Mouse (Mus musculus): ENCODE data around the gene Ugt1a7c.

The Ugt1a7c gene

DNA sequence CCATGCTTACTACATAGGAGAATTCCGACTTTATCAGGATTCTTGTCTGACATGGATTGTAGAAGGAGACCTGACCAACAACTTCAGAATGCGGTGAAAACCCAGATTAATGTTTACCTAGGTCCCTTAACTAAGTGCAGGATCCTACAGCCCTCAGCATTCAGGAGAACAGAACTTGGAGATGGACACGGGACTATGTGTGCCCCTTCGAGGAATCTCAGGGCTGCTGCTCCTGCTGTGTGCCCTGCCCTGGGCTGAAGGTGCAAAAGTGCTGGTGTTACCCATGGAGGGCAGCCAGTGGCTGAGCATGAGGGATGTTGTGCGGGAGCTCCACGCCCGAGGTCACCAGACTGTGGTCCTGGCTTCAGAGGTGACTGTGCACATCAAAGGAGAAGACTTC is 105.6 kb downstream of the Ugt1a7c start, which contains the start of gene Ugt1a2:
Ugt1a2 (plus strand) TSS at position 146 of the 400 bp plus-strand sequence.
- no peak for DNase-seq

- DNase-seq: peak; percentile 64 to 66
Measured at GRCm38 (mm10) chr1:88205294-88205922, 110.5 kb downstream of the Ugt1a7c start, which contains the start of gene Dnajb3. TSS of gene Dnajb3 (minus strand) at chr1:88205782.

DNA sequence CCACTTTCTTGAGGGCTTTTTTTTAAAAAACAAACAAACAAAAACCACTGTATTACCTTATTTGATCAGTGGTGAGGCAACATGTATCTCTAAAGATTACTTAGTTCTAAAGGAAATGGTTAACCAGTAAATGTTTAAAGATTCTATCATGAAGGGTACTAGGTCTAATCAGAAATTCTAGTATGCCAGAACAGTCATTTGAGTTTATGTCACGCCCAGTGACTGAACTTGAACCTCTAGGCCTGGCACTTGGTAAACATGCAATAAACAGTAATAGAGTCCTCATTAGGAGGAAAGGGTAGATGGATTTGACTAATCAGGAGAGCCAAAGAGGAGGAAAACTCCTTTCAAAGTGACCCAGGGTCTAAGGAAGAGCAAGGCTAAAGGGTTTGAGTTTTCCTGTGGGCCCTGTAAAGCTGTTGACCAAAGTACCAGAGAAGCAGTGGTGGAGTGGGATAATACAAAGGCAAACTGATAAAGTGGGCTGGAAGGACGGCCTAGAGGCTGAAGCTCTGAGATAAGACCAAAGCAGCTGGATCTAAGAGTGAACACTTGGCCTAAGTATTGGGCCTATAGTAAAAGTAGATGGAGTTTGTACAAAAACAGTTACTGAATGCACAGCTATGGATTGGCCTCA is 112.1 kb downstream of the Ugt1a7c start:
- DNase-seq: no peak

DNA sequence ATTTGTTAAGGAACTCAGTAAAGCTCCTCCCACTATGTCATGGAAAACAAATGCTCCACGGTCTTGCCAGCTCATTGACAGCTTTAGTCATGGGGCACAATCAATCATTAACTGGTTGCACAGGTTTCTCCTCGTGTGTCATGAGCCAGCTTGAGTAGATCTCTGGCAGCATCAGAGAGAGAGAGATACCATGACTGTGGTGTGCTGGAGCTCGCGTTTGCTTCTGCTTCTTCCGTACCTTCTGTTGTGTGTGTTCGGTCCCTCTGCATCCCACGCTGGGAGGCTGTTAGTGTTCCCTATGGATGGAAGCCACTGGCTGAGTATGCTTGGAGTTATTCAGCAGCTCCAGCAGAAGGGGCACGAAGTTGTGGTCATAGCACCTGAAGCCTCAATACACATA is 117.0 kb downstream of the Ugt1a7c start, which contains the start of gene Ugt1a1:
Ugt1a1 (plus strand) TSS at position 148 of the 400 bp plus-strand sequence.
- DNase-seq: no peak

DNA sequence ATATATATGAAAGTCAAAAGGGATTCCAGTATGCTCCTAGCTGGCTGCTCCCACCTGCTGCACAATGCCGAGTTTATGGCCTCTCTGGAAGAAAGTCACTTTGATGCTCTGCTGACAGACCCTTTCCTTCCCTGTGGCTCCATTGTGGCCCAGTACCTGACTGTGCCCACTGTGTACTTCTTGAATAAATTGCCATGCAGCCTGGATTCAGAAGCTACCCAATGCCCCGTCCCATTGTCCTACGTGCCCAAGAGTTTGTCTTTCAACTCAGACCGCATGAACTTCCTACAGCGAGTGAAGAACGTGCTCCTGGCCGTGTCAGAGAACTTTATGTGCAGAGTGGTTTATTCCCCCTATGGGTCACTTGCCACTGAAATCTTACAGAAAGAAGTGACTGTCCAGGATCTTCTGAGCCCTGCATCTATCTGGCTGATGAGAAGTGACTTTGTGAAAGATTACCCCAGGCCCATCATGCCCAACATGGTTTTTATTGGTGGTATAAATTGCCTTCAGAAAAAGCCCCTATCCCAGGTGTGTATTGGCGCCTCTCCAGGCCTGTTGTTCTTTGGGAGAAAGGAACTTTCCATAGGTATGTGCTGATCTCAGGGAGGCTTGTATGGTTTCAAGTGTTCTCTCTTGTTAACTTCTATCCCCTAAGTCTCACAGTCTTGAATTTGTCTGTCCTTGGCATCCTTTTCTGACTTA is 117.6 kb downstream of the Ugt1a7c start:
- DNase-seq: no peak

DNA sequence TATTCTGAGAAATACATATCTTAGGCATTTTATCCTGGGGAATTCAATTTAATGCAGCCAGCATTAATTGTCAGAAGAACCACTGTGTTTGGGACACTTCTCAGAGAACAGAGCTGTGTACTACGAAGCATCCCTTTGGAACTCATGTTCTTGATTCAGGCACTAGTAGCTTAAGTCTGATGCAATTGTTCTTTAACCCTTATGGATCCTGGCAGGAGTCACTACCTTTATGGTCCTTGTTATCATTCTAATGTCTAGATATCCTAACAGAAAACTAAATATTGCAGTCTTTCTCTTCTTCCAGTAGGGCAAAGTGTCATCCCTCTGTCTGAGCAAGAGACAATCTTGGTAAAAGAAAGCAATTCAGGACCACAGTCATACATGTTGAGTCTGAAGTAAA is 118.2 kb downstream of the Ugt1a7c start:
- DNase-seq: no peak

GRCm38 (mm10) chr1:88213766-88214461 is 119.1 kb downstream of the Ugt1a7c start:
- no peak for DNase-seq

- no peak for DNase-seq
Measured at GRCm38 (mm10) chr1:88214462-88214952, 119.6 kb downstream of the Ugt1a7c start.

DNA sequence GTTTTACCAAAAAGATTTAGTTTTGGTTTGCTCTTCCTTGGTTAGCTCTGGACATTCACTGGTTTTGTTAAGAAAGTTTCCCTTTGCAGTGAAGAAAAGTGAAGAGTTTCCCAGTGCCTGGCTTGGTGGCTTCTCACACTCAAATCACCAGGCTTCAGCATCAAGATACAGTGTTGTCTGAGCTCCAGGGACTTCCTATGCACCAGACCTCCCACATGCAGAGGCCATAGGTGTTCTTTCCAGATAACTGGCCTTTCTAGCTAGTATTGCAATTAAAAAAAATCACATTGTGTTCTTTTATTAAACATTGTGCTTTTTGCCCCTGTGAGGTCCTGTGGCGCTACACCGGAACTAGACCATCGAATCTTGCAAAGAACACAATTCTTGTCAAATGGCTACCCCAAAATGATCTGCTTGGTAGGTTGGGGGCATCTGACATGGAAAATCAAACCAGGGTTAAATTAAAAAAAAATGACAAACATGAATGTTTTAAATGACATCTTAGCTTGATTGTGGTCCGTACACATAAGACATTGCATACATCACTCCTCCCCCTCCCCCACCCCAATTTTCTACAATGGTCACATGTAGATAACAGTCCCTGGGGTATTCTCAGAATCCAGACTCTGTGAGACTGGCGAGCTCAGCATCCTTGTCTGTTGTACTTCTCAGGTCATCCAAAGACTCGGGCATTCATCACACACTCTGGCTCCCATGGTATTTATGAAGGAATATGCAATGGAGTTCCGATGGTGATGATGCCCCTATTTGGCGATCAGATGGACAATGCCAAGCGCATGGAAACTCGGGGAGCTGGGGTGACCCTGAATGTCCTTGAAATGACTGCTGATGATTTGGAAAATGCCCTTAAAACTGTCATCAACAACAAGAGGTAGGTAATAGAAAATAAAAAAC is 120.9 kb downstream of the Ugt1a7c start:
- no peak for DNase-seq

DNA sequence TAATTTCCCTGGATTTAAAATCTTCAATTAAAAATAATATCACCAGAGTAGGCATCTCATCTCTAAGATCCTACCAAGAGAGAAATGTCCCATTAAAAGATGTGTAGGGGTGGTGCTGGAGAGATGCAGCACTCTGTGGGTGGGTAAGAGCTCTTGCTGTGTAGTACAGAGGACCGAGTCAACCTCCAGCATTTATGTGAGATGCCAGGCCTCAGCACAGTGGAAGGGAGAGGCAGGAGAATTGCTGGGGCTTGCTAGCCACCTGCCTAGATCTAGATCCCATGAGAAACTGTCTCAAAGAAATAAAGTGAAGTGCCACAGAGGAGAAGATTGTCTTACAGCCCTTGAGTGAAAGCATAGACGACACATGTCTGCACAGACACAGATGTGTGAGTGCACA is 121.7 kb downstream of the Ugt1a7c start:
- no peak for DNase-seq

DNA sequence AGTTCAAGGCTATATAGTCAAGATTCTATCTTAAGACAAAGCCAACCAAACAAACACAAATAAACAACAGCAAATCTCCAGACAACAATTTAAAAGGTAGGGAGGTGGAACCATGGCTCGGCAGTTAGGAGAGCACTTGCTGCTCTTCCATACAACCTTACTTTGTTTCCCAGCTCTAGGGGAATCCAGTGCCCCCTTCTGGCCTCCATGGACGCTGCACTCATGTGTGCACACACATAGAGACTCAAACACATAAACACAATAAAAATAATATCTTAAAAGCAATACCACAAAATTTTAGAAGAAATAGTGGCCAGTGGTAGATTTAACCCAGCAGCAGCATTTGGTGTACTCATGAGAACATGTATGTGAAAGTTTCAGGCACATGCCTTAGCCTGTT is 122.3 kb downstream of the Ugt1a7c start:
- peak in 1 of 2 experiments; percentile 14 for DNase-seq

- DNase-seq: no peak
Measured at GRCm38 (mm10) chr1:88217576-88217975, 122.7 kb downstream of the Ugt1a7c start.

DNA sequence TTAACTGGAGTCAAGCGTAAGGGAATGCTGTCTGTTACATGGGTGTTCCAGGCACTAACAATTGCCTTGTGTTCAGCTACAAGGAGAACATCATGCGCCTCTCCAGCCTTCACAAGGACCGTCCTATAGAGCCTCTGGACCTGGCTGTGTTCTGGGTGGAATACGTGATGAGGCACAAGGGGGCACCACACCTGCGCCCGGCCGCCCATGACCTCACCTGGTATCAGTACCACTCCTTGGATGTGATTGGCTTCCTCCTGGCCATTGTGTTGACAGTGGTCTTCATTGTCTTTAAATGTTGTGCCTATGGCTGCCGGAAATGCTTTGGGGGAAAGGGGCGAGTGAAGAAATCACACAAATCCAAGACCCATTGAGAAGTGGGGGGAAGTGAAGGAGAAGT is 123.2 kb downstream of the Ugt1a7c start:
- no peak for DNase-seq

DNA sequence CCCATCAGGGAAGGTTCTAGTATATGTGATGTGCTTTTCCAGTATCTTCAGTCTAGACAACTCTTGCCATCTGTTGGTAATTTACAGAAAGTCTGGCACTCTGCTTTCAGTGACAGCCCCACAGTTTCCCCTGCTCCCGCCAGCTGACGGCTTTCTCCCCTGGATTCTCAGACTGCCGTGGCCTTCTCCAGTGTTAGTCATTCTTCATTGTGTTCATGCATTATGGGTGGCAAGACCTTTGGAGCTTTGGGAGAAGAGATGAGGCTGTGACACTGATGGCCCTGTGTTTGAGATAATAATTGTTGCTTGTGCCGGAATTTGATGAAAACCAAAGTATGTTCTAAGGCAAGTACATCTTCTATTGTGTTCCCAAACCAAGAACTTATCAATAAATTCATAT is 123.7 kb downstream of the Ugt1a7c start:
- no peak for DNase-seq

GRCm38 (mm10) chr1:88219054-88219453 is 124.2 kb downstream of the Ugt1a7c start:
- DNase-seq: no peak

DNA sequence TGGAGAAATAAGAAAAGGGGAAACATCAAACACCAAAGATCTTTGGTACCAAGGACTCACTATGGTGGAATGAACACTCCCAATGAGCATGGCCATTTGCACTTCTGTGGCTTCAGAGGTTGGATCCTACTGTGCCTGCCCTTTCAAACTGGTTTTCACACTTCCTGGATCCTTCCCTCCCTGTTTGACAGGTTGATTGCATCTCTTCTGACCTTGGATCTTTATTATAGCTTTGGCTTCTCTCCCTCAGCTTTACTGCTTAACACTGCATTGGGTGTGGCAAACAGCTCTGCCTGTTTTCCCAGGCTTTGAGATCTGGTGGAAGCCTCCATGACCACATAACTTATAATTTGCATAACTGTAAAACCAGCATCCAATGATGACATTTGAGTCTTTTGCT is 125.5 kb downstream of the Ugt1a7c start:
- no peak for DNase-seq

DNA sequence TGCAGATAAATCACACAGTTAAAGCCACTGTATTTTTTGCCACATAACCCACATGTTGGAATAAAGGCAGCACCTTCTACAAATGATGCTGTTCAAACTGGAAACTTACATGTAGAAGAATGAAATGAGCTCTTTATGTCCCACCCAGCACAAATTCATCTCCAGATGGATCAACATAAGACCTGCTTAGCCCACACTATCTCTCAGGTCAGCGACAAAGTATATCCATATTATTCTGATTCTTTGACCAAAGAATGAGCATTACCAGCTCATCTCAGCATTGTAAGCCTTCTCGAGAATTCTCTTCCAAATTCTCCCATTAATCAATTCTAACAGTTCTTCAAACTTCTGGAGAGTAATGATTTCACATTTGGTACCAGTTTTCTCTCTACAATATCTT is 127.4 kb downstream of the Ugt1a7c start:
- no peak for DNase-seq

DNA sequence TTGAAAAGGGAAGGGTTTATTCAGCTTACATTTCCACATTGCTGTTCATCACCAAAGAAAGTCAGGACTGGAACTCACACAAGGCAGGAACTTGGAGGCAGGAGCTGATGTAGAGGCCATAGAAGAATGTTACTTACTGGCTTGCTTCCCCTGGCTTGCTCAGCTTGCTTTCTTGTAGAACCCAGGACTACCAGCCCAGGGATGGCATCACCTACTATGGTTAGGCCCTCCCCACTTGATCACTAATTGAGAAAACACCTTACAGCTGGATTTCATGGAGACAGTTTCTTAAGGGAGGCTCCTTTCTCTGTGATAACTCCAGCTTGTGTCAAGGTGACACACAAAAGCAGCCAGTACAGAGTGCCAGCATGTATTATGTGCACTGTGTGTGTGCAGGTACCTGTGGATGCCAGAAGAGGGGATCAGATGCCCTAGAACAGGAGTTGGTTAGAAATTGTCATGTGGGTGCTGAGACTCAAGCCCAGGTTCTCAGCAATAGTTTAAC is 128.2 kb downstream of the Ugt1a7c start:
- DNase-seq: peak in 1 of 2 experiments; percentile 8

- peak in 1 of 2 experiments; percentile 8 for DNase-seq
Measured at GRCm38 (mm10) chr1:88223591-88223990, 128.7 kb downstream of the Ugt1a7c start.

DNA sequence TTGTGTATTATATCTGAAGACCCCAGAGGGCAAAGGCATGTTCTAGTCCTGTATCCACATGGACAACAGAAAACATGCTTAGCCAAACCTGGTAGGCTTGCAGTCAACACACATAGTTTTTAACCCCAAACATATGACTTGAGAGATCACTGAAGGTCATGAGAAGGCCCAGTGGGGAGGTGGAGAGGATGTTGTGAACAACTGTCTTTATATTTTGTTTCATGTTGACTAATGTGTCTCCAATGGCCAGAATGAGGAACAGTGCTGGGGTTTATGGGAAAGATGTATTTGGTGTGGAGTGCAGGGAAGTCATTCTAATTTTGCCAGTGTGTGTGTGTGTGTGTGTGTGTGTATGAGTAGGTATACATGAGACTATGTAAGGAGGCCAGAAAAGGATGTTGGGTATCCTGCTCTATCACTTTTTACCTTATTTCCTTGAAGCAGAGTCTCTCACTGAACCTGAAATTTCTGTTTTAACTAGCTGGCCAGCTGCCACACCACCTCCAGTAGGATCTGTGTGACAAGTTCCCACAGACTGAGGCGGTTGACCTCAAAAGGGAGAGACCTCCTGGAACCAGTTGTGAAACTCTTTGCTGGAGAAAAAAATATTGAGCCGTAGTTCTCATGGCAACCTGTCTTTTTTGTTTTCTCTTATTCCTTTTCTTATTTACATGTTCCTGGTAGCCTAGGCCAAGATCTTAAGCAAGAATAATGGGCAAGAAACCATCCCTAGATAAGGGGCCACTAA is 129.3 kb downstream of the Ugt1a7c start:
- DNase-seq: no peak

DNA sequence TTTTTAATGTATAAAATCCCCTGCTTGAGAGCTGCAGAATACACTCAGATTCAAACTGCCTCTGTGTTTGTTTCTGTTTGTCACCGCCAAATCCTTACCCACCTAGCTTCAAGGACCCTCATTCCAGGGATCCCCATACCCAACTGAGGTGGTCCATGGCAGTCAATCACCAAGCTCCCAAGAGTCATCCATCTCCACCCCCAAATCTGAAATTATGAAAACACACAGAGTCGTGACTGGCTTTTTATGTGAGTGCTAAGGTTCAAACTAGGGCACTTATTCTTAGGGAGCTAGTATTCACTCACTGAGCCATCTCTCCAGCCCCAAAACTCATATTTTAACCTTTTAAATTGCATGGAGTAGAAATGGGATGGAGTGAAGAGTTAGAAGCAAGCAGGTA is 130.4 kb downstream of the Ugt1a7c start:
- DNase-seq: peak in 1 of 2 experiments; percentile 2

Data from B cell, adult 2 months (primary cell).